Mouse (Mus musculus) adipose tissue, adult 10 weeks (tissue): ENCODE results near the gene Plekhg5. TPM values are rescaled to one million over a fixed set of nuclear protein-coding genes. Genes with fewer than 3 reads are reported as not detected.

ENCODE experiments used
- polyA plus RNA-seq: library from polyadenylated mRNA; stranded (reverse); fragments of 350-450 nt; fragmentation: Illumina TruSeq; extraction: RNeasy Lipid Tissue Mini Kit (QIAGEN cat#74804); gene quantifications from one replicate; pipeline ENCODE4 v1.2.3, GENCODE M21; 2014; ENCODE audit warnings: low read depth, low replicate concordance

The Plekhg5 gene
- 27.6 TPM for polyA plus RNA-seq

DNA sequence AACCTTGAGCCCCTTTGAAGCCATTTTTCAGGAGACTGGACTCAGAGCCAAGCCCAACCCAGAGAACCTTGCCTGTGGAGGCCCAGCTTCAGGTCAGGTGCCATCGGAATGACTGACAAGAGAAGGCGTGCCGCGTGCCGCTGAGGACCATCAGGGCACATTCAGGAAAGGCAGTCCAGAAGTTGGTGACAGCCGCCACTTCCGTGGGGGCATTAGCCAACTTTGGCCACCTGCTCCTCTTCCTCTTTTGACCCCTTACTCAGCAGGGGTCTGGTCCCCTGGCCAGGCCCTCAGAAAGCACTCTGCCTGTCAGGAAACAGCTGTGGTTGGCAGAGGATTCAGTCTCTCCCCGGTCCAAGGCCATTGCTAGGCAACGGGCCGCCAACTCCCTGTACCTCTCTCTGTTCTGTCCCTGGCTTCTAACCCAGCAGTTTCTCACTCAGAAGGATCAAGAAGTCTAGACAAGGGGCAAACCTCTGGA is at the start of gene Plekhg5:
Gene Plekhg5 (plus strand): TSS at position 378 of the 481 bp plus-strand sequence.

GRCm38 (mm10) chr4:152027524-152027923 is 44.8 kb upstream of the Plekhg5 start, which contains the start of gene Zbtb48:
Gene Zbtb48, minus strand, starts transcription at chr4:152027671.

DNA sequence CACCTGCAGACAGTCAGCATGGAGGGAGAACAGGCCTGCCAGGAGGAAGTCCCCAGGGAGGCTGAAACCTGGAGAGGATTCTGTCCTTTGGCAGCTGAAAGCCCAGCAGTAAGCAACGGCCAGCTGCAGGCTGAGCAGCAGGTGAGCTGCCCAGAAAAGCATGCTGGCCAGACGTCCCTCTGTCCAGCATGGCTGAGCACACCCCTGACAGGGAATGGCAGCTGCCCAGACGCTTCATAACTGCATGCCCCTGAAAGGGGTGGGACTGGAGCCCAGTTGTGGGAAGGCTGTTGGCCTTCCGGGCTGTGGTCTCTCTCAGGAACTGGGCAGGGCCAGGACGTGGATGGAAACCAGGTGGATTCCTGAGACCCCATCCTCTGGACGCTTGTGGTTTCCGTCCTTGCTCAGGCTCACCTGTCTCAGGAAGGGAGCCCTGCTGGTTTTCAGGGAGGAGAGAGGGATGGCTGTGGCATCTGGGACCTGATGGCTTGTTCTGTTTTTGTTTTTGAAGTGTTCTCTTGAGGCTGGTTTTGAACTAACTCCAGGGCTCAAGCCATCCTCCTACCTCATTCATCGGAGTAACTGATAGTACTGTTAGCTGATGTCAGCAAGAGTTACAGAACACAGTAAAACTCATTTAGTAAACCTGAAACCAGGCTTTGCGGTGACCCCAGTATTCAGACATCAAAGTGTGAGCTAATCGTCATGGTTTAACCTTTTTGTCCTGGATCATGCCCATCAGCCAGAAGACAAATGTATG is 33.9 kb upstream of the Plekhg5 start, which contains the start of gene Tas1r1:
Gene Tas1r1 (minus strand): TSS at position 344 of the 760 bp plus-strand sequence.

DNA sequence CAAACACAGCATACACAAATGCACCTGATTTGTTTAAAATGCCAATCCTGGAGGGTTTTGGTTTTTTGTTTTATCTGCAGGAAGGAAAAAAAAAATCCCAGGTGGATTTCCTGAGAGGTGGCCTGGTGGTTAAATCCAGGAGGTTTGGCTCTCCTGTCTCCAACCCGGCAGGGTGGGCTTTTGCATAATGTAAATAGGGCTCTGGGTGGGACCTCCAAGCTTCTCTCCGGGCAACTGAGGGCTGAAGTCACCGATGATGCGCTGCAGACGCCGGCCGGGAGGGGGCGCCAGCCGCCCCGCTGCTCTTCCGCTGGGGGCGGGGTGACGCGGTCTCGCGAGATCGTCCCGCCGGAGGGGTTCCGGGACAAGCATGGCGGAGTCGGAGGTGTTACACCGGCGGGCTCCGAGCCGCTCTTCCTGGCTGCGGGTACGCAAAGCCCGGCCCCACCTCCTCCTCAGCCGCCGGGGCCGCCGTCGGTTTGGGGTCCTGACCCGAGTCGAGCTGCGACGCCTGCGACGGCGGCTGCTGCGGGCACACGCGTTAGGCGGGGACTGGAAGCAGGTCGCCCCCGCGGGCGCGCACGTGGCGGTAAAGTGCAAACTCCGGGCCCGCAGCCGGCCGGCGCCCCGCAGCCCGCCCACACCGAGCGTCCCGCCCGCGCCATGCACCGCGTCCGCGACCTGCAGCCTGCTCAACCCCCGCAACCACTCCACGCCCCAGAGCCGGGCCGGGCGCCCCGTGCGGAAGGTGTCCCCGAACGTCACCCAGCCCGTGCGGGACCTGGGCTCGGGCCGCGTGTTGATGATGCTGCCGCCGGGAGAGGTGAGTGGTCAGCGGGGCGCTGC is 33.1 kb upstream of the Plekhg5 start, which contains the start of gene Nol9:
Gene Nol9 (plus strand): TSS at position 337 of the 846 bp plus-strand sequence.

GRCm38 (mm10) chr4:152115921-152116612 is 43.8 kb downstream of the Plekhg5 start, which contains the start of gene Tnfrsf25:
Gene Tnfrsf25, plus strand, starts transcription at chr4:152115934.

DNA sequence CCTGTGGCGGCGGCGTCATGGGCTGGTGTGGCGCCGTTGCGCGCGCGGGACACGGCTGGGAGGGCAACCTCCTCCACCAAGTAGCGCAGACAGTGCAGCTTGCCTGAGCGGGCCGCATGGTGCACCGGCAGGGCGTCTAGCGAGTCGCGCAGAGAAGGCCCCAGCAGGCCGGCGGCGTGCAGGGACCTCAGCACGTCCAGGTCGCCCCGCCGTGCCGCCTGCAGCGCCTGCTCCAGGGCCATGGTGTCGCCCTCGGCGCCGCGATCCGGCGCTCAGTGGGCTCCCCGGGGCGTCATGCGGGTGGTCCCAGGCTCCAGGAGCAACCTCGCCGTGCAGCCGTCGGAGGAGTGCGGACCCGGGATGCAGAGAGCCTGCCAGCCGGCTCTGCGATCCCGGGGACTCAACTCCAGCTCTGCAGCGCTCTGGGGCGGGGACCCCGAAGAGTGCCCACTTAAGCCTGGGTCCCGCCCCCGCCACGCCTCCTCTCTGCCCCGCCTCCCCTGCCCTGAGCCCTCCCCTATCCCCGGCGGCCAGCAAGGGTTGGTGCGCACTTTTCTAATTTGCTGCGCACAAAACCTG is 79.8 kb downstream of the Plekhg5 start, which contains the start of gene Espn:
Gene Espn (minus strand): TSS at position 406 of the 579 bp plus-strand sequence.

GRCm38 (mm10) chr4:152158585-152159284 is 86.4 kb downstream of the Plekhg5 start, which contains the start of gene Hes2:
Gene Hes2, plus strand, starts transcription at chr4:152158867.

Other genes starting within 250 kb of the Plekhg5 start
- 33.3 TPM for gene Camta1, start 210.6 kb upstream of the Plekhg5 start, polyA plus RNA-seq
- 39.0 TPM for gene Dnajc11, start 138.8 kb upstream of the Plekhg5 start, polyA plus RNA-seq
- 40.2 TPM for gene Thap3, start 83.5 kb upstream of the Plekhg5 start, polyA plus RNA-seq
- 17.1 TPM for gene Phf13, start 76.2 kb upstream of the Plekhg5 start, polyA plus RNA-seq
- gene Klhl21, start 63.7 kb upstream of the Plekhg5 start, polyA plus RNA-seq: 16.3 TPM
- gene Zbtb48, start 44.8 kb upstream of the Plekhg5 start, polyA plus RNA-seq: 8.5 TPM
- 2.2 TPM for gene Tas1r1, start 33.9 kb upstream of the Plekhg5 start, polyA plus RNA-seq
- 18.6 TPM for gene Nol9, start 33.2 kb upstream of the Plekhg5 start, polyA plus RNA-seq
- gene Tnfrsf25, start 43.4 kb downstream of the Plekhg5 start, polyA plus RNA-seq: 6.8 TPM
- gene Espn, start 79.9 kb downstream of the Plekhg5 start, polyA plus RNA-seq: 71.0 TPM
- gene Hes2, start 86.4 kb downstream of the Plekhg5 start, polyA plus RNA-seq: 0.38 TPM
- gene Acot7, start 105.6 kb downstream of the Plekhg5 start, polyA plus RNA-seq: 37.1 TPM
- 13.3 TPM for gene Gpr153, start 201.7 kb downstream of the Plekhg5 start, polyA plus RNA-seq
- not detected for gene Hes3, start 219.2 kb downstream of the Plekhg5 start, polyA plus RNA-seq
- 32.9 TPM for gene Icmt, start 224.7 kb downstream of the Plekhg5 start, polyA plus RNA-seq
- gene Rnf207, start 246.5 kb downstream of the Plekhg5 start, polyA plus RNA-seq: 2.8 TPM